Mouse (Mus musculus): ENCODE data around the gene Cdk6. TPM values are rescaled to one million over a fixed set of nuclear protein-coding genes. Genes with fewer than 3 reads are reported as not detected.
A peak's percentile ranks its signal among the peaks of the same experiment; 100 is the strongest.

Gene Cdk6
- total RNA-seq, 2 experiments from 2014 or later = 4.3 to 4.6 TPM

GRCm38 (mm10) chr5:3494452-3495187 is 153.3 kb downstream of the Cdk6 start:
- intact Hi-C loops (cut with DNase I; ENCODE audit: low total_unique reads) = no loop called here
- no peak for DNase-seq

- intact Hi-C loops (cut with DNase I; ENCODE audit: low total_unique reads) = no loop called here
- DNase-seq = no peak
These were observed 156.2 kb downstream of the Cdk6 start for GRCm38 (mm10) chr5:3497505-3497925.

- no peak for DNase-seq
- intact Hi-C loops (cut with DNase I; ENCODE audit: low total_unique reads) = no loop called here
These were observed 159.0 kb downstream of the Cdk6 start for GRCm38 (mm10) chr5:3500298-3500697.

GRCm38 (mm10) chr5:3500957-3501563 is 159.8 kb downstream of the Cdk6 start:
- no peak for DNase-seq
- intact Hi-C loops (cut with DNase I; ENCODE audit: low total_unique reads) = no loop called here

GRCm38 (mm10) chr5:3501564-3502001 is 160.3 kb downstream of the Cdk6 start:
- intact Hi-C loops (cut with DNase I; ENCODE audit: low total_unique reads) = no loop called here
- no peak for DNase-seq

GRCm38 (mm10) chr5:3502610-3503350 is 161.5 kb downstream of the Cdk6 start:
- DNase-seq = peak; percentile 36
- intact Hi-C loops (cut with DNase I; ENCODE audit: low total_unique reads) = no loop called here

- intact Hi-C loops (cut with DNase I; ENCODE audit: low total_unique reads) = no loop called here
- DNase-seq = no peak
These were observed 162.1 kb downstream of the Cdk6 start for GRCm38 (mm10) chr5:3503373-3503772.

GRCm38 (mm10) chr5:3503836-3504323 is 162.6 kb downstream of the Cdk6 start:
- intact Hi-C loops (cut with DNase I; ENCODE audit: low total_unique reads) = no loop called here

GRCm38 (mm10) chr5:3504453-3504852 is 163.2 kb downstream of the Cdk6 start:
- intact Hi-C loops (cut with DNase I; ENCODE audit: low total_unique reads) = no loop called here

More at GRCm38 (mm10) chr5:3503836-3504323, 162.6 kb downstream of the Cdk6 start:
- DNase-seq = no peak

GRCm38 (mm10) chr5:3505553-3505952 is 164.3 kb downstream of the Cdk6 start:
- DNase-seq = no peak
- intact Hi-C loops (cut with DNase I; ENCODE audit: low total_unique reads) = no loop called here

More at GRCm38 (mm10) chr5:3504453-3504852, 163.2 kb downstream of the Cdk6 start:
- no peak for DNase-seq

- intact Hi-C loops (cut with DNase I; ENCODE audit: low total_unique reads) = no loop called here
- DNase-seq = no peak
These were observed 167.4 kb downstream of the Cdk6 start for GRCm38 (mm10) chr5:3508480-3509381.

- intact Hi-C loops (cut with DNase I; ENCODE audit: low total_unique reads) = no loop called here
- no peak for DNase-seq
These were observed 168.2 kb downstream of the Cdk6 start for GRCm38 (mm10) chr5:3509503-3509902.

GRCm38 (mm10) chr5:3511097-3511795 is 170.0 kb downstream of the Cdk6 start:
- DNase-seq = no peak
- intact Hi-C loops (cut with DNase I; ENCODE audit: low total_unique reads) = no loop called here

GRCm38 (mm10) chr5:3512584-3512983 is 171.3 kb downstream of the Cdk6 start:
- DNase-seq = no peak

GRCm38 (mm10) chr5:3514901-3515311 is 173.6 kb downstream of the Cdk6 start:
- no peak for DNase-seq
- intact Hi-C loops (cut with DNase I; ENCODE audit: low total_unique reads) = loop anchor here (2.0 to 5.0 kb wide), 2 partner anchors 172 to 373 kb away; no protein-coding TSS in a partner anchor

More at GRCm38 (mm10) chr5:3512584-3512983, 171.3 kb downstream of the Cdk6 start:
- intact Hi-C loops (cut with DNase I; ENCODE audit: low total_unique reads) = no loop called here

- intact Hi-C loops (cut with DNase I; ENCODE audit: low total_unique reads) = loop anchor here (2.0 to 5.0 kb wide), 2 partner anchors 173 to 373 kb away; no protein-coding TSS in a partner anchor
- no peak for DNase-seq
These were observed 174.2 kb downstream of the Cdk6 start for GRCm38 (mm10) chr5:3515477-3515876.

GRCm38 (mm10) chr5:3516481-3517075 is 175.3 kb downstream of the Cdk6 start:
- DNase-seq = no peak
- intact Hi-C loops (cut with DNase I; ENCODE audit: low total_unique reads) = loop anchor here (5.0 kb wide), 1 partner anchor 374 kb away; no protein-coding TSS in a partner anchor

All from gastrocnemius, postnatal 14 days (tissue).